Mouse (Mus musculus) liver, adult 2 months (tissue): ENCODE measurements around the gene Vps16.

ENCODE experiments used
- CTCF ChIP-seq: fragments of 200-500 bp; IDR thresholded peaks from 2 replicates; pipeline ENCODE4 v1.5.1; 2011; ENCODE audit warnings: low read depth, low read length, control low read depth
- POLR2A ChIP-seq: fragments of 200-500 bp; IDR thresholded peaks from 2 replicates; pipeline ENCODE4 v1.6.1; 2011; ENCODE audit warnings: low read length, control low read depth; ENCODE audit not compliant: insufficient read depth; ENCODE audit errors: extremely low read depth

- TF ChIP-seq CTCF (no peak), POLR2A (no peak)
Measured at GRCm38 (mm10) chr2:130425112-130425511, 973 bp downstream of the Vps16 start.
